ENCODE assay signal across 13 mouse cellular contexts in the genomic region with DNA sequence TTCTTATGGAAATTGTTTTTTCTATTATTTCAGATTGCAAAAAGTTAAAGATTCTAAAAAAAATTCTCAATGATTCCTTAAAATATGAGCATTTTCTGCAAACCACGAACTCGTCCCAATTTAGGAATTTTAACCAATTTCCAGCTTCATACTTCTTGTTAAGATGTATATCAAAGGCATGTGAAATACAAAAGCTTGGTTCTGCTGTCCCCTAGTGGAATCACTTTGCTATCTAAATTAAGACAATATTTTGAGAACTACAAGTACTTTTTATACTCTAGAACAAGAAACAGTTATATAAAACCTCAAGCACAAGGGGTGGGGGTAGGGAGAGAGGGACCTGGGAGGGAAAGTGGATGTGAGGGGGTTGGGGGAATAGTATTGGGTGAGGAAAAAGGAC. TPM values are rescaled to one million over a fixed set of nuclear protein-coding genes. Genes with fewer than 3 reads are reported as not detected.
DNase-seq lines count a peak whose midpoint lies in the region; ATAC-seq and TF ChIP-seq lines count a peak whose summit lies in the region.
"Had no signal": no experiment of that assay in that cellular context is flagged by ENCODE, and none has a peak within 500 bp of the region (broad histone marks: within the 10 kb centered on the region; RNA-seq: fewer than 3 reads in every experiment).

No protein-coding gene starts in this region.

- H3K4me3 ChIP-seq in hindbrain, postnatal 0 days (ENCODE audit: low read length): no peak overlapping the region
- H3K4me3 ChIP-seq in hindbrain, embryonic 16.5 days (ENCODE audit: low read length): no peak overlapping the region
- no peak overlapping the region for H3K4me3 ChIP-seq in liver, postnatal 0 days (ENCODE audit: low read depth, low read length)
- H3K4me3 ChIP-seq: erythroblast, embryonic 14.5 days; hindbrain, embryonic 15.5 days; limb, embryonic 13.5 days; megakaryocyte, embryonic 14.5 days had no signal

- no peak for ATAC-seq in hindbrain, postnatal 0 days
- ATAC-seq in hindbrain, embryonic 16.5 days: no peak
- ATAC-seq in liver, postnatal 0 days: no peak
- no peak for ATAC-seq in Patski

- H3K27ac ChIP-seq in hindbrain, postnatal 0 days: no peak overlapping the region
- no peak overlapping the region for H3K27ac ChIP-seq in hindbrain, embryonic 16.5 days (ENCODE audit: low read depth, low read length)
- H3K27ac ChIP-seq in liver, postnatal 0 days (ENCODE audit: low read depth): no peak overlapping the region
- H3K27ac ChIP-seq: hindbrain, embryonic 15.5 days; limb, embryonic 13.5 days had no signal

- POLR2A ChIA-PET in Patski (lab: Charles Lee): no interaction called here

- no peak overlapping the region for H3K9ac ChIP-seq in hindbrain, postnatal 0 days (replicated peaks; ENCODE audit: low read length)
- no peak overlapping the region for H3K9ac ChIP-seq in hindbrain, embryonic 16.5 days (ENCODE audit: low read depth, low read length)
- H3K9ac ChIP-seq in liver, postnatal 0 days (replicated peaks): no peak overlapping the region
- H3K9ac ChIP-seq: hindbrain, embryonic 15.5 days; limb, embryonic 13.5 days had no signal

- H3K4me1 ChIP-seq in hindbrain, postnatal 0 days (ENCODE audit: insufficient read depth, low read length): no peaks in the 10 kb centered on the region
- H3K4me1 ChIP-seq in hindbrain, embryonic 16.5 days (ENCODE audit: control insufficient read depth, insufficient read depth, low read depth, low read length): no peaks in the 10 kb centered on the region
- no peaks in the 10 kb centered on the region for H3K4me1 ChIP-seq in liver, postnatal 0 days (ENCODE audit: insufficient read depth)
- H3K4me1 ChIP-seq: hindbrain, embryonic 15.5 days; limb, embryonic 13.5 days had no signal

- no peak overlapping the region for H3K4me2 ChIP-seq in hindbrain, postnatal 0 days (ENCODE audit: low read depth, low read length)
- H3K4me2 ChIP-seq in hindbrain, embryonic 16.5 days (ENCODE audit: low read length): no peak overlapping the region
- H3K4me2 ChIP-seq in liver, postnatal 0 days (ENCODE audit: low read depth, low read length): no peak overlapping the region
- H3K4me2 ChIP-seq: hindbrain, embryonic 15.5 days; limb, embryonic 13.5 days had no signal

- H3K9me3 ChIP-seq in hindbrain, postnatal 0 days (ENCODE audit: low read length): no peaks in the 10 kb centered on the region
- H3K9me3 ChIP-seq in hindbrain, embryonic 16.5 days (ENCODE audit: control insufficient read depth, low read length): no peaks in the 10 kb centered on the region
- H3K9me3 ChIP-seq in liver, postnatal 0 days (ENCODE audit: low read length): no peaks in the 10 kb centered on the region
- H3K9me3 ChIP-seq: hindbrain, embryonic 15.5 days; limb, embryonic 13.5 days; megakaryocyte, embryonic 14.5 days had no signal

- DNase-seq in hindbrain, postnatal 0 days (ENCODE audit: low spot score): peak; percentile 81
- no peak for DNase-seq in liver, postnatal 0 days
- DNase-seq in liver: no peak
- DNase-seq in Patski (ENCODE audit: low read depth, low spot score): no peak
- peak; percentile 53 to 82 for DNase-seq in left cerebral cortex, postnatal 14 days (ENCODE audit: low spot score in 2 of 2)
- no peak for DNase-seq in adrenal gland, adult 8-10 months
- DNase-seq in ovary, postnatal 14 days (ENCODE audit: low spot score): no peak
- DNase-seq: cerebellum, adult 11-12 months had no signal

- peak; percentile 77 for TF ChIP-seq CTCF in hindbrain, postnatal 0 days (IDR thresholded peaks at IDR 0.05; ENCODE audit: low read depth)
- peak; percentile 44 for TF ChIP-seq CTCF in liver, postnatal 0 days (IDR thresholded peaks at IDR 0.05; ENCODE audit: low read depth)
- peak; percentile 41 for TF ChIP-seq CTCF in Patski (IDR thresholded peaks at IDR 0.05)

- TF ChIP-seq EP300 in liver, postnatal 0 days (IDR thresholded peaks at IDR 0.05; ENCODE audit: low read depth): no peak

- 65% methylated on average over 2 of the region's 2 CpGs for WGBS in hindbrain, postnatal 0 days
- WGBS in hindbrain, embryonic 16.5 days: 69% methylated on average over 2 of the region's 2 CpGs
- WGBS in liver, postnatal 0 days (ENCODE audit: insufficient replicate concordance): 76% methylated on average over 2 of the region's 2 CpGs

- H3K36me3 ChIP-seq in hindbrain, postnatal 0 days (ENCODE audit: insufficient read depth, low read length): 0 out of 2 replicates have a peak, but pooled peaks cover 2% of the 10 kb centered on the region
- H3K36me3 ChIP-seq in hindbrain, embryonic 16.5 days (ENCODE audit: control insufficient read depth, insufficient read depth, low read length): peaks cover 2% of the 10 kb centered on the region; the same call in 1 of the 2 replicates
- peaks cover 5% of the 10 kb centered on the region; the same call in 1 of the 2 replicates for H3K36me3 ChIP-seq in liver, postnatal 0 days (replicated peaks; ENCODE audit: insufficient read depth, low read length)

- in situ Hi-C loops in Patski (cut with MboI; ENCODE audit: low pct_unique_long_range_greater_than_20kb): no loop called here

- intact Hi-C loops in left cerebral cortex, postnatal 14 days (cut with DNase I): loop anchor here (5.0 to 10.0 kb wide), 2 partner anchors 543 to 921 kb away; a partner anchor contains a TSS

- CTCF ChIA-PET in Patski (lab: Charles Lee): no interaction called here

- H3K27me3 ChIP-seq in hindbrain, postnatal 0 days (ENCODE audit: insufficient read depth, low read length): no peaks in the 10 kb centered on the region
- H3K27me3 ChIP-seq in hindbrain, embryonic 16.5 days (replicated peaks; ENCODE audit: control insufficient read depth, insufficient read depth, low read length): no peaks in the 10 kb centered on the region
- H3K27me3 ChIP-seq in liver, postnatal 0 days (ENCODE audit: insufficient read depth, low read length): no peaks in the 10 kb centered on the region
- no peaks in the 10 kb centered on the region for H3K27me3 ChIP-seq in Patski
- H3K27me3 ChIP-seq: hindbrain, embryonic 15.5 days; limb, embryonic 13.5 days; megakaryocyte, embryonic 14.5 days had no signal

RNA-seq across cellular contexts. Expression of a gene that starts 29.7 kb away (rescaled TPM):
- total RNA-seq in hindbrain, postnatal 0 days (2014; rRNA removed): 6.8 and 6.9 TPM in 2 replicates
- 18.9 and 22.1 TPM in 2 replicates for polyA plus RNA-seq in hindbrain, postnatal 0 days (2015; fragmentation: Nextera tagmentation; extraction: Ambion mirVana)
- polyA plus RNA-seq in hindbrain, embryonic 16.5 days (2015; fragmentation: Nextera tagmentation; extraction: Ambion mirVana): 23.1 and 24.0 TPM in 2 replicates
- 8.8 TPM in 2 replicates for polyA plus RNA-seq in liver, postnatal 0 days (2015; fragmentation: Nextera tagmentation; extraction: Ambion mirVana)
- polyA plus RNA-seq in Patski (2021): 23.9 TPM
- total RNA-seq in left cerebral cortex, postnatal 14 days (2021): 10 to 100 TPM; 20.9 to 21.1 TPM
- 10 to 100 TPM; 18.0 to 20.8 (median 18.6) TPM for total RNA-seq in adrenal gland, adult 8-10 months (2022)

Comparison
In these comparisons a context has a peak if more than half of its experiments do, and no peak if none do; other contexts are left out.
1. DNase-seq: peak in hindbrain, postnatal 0 days (single experiment) and left cerebral cortex, postnatal 14 days (2 of 2); none in liver, postnatal 0 days (single experiment), liver (single experiment), Patski (single experiment), adrenal gland, adult 8-10 months (single experiment) and ovary, postnatal 14 days (single experiment).
2. Peak in every context shown above with its lines, with median percentiles within 50 percentile points of each other: CTCF ChIP-seq.